Mouse (Mus musculus) heart, postnatal 10 days (tissue): Measurements from ENCODE around the gene Rtkn2. TPM values are rescaled to one million over a fixed set of nuclear protein-coding genes. Genes with fewer than 3 reads are reported as not detected.

ENCODE experiments used
- DNase-seq, 2 experiments: peaks; one replicate each; pipeline ENCODE4 v3.0.0; 2021
- intact Hi-C: fragments of 180-260 bp; cut with DNase I; formaldehyde crosslinking; loops from one replicate; pipeline ENCODE4 v1.15.1; 2025
- total RNA-seq, 2 experiments: library from RNA; stranded (reverse); gene quantifications; 2 replicates each; pipeline ENCODE4 v1.2.3; 2021

The Rtkn2 gene
- total RNA-seq, result 1 to 10 TPM; 1.7 to 1.8 TPM

- peak; percentile 90 to 91 for DNase-seq
- intact Hi-C loops, result loop anchor here (5.0 kb wide), 2 partner anchors 303 to 662 kb away; no protein-coding TSS in a partner anchor
Measured at GRCm38 (mm10) chr10:67979401-67980157, at the start of gene Rtkn2. Rtkn2 (plus strand) TSS chr10:67979570.

- no peak for DNase-seq
- intact Hi-C loops, result no loop called here
Measured at GRCm38 (mm10) chr10:67931328-67931727, 48.0 kb upstream of the Rtkn2 start.

- intact Hi-C loops, result no loop called here
Measured at GRCm38 (mm10) chr10:67932780-67933179, 46.6 kb upstream of the Rtkn2 start.

GRCm38 (mm10) chr10:67936944-67937343 lies 42.4 kb upstream of the Rtkn2 start:
- intact Hi-C loops, result no loop called here
- DNase-seq, result no peak

More at GRCm38 (mm10) chr10:67932780-67933179, 46.6 kb upstream of the Rtkn2 start:
- DNase-seq, result no peak

GRCm38 (mm10) chr10:67937775-67938174 lies 41.6 kb upstream of the Rtkn2 start:
- intact Hi-C loops, result no loop called here
- no peak for DNase-seq

- intact Hi-C loops, result no loop called here
- DNase-seq, result no peak
Measured at GRCm38 (mm10) chr10:67939546-67939945, 39.8 kb upstream of the Rtkn2 start.

GRCm38 (mm10) chr10:67943513-67943912 lies 35.9 kb upstream of the Rtkn2 start:
- intact Hi-C loops, result no loop called here
- no peak for DNase-seq

- intact Hi-C loops, result no loop called here
- no peak for DNase-seq
Measured at GRCm38 (mm10) chr10:67950059-67950748, 29.2 kb upstream of the Rtkn2 start.

GRCm38 (mm10) chr10:67951690-67952089 lies 27.7 kb upstream of the Rtkn2 start:
- intact Hi-C loops, result no loop called here
- no peak for DNase-seq

GRCm38 (mm10) chr10:67955982-67956381 lies 23.4 kb upstream of the Rtkn2 start:
- no peak for DNase-seq
- intact Hi-C loops, result no loop called here

- DNase-seq, result no peak
Measured at GRCm38 (mm10) chr10:67959982-67960381, 19.4 kb upstream of the Rtkn2 start.

GRCm38 (mm10) chr10:67962496-67962895 lies 16.9 kb upstream of the Rtkn2 start:
- intact Hi-C loops, result no loop called here
- no peak for DNase-seq

More at GRCm38 (mm10) chr10:67959982-67960381, 19.4 kb upstream of the Rtkn2 start:
- intact Hi-C loops, result no loop called here

GRCm38 (mm10) chr10:67964060-67964459 lies 15.3 kb upstream of the Rtkn2 start:
- intact Hi-C loops, result no loop called here
- no peak for DNase-seq

- intact Hi-C loops, result no loop called here
- no peak for DNase-seq
Measured at GRCm38 (mm10) chr10:67965251-67965986, 14.0 kb upstream of the Rtkn2 start.

GRCm38 (mm10) chr10:67966102-67966501 lies 13.3 kb upstream of the Rtkn2 start:
- intact Hi-C loops, result no loop called here
- peak; percentile 57 to 65 for DNase-seq

- intact Hi-C loops, result no loop called here
- no peak for DNase-seq
Measured at GRCm38 (mm10) chr10:67966983-67967382, 12.4 kb upstream of the Rtkn2 start.

GRCm38 (mm10) chr10:67971166-67971796 lies 8.1 kb upstream of the Rtkn2 start:
- no peak for DNase-seq
- intact Hi-C loops, result no loop called here

GRCm38 (mm10) chr10:67977271-67977670 lies 2.1 kb upstream of the Rtkn2 start:
- no peak for DNase-seq
- intact Hi-C loops, result no loop called here

GRCm38 (mm10) chr10:67983776-67984175 lies 4.4 kb downstream of the Rtkn2 start:
- intact Hi-C loops, result loop anchor here (1.0 to 5.0 kb wide), 4 partner anchors 112 to 666 kb away; no protein-coding TSS in a partner anchor
- DNase-seq, result no peak

GRCm38 (mm10) chr10:67984271-67984943 lies 5.0 kb downstream of the Rtkn2 start:
- peak; percentile 63 to 73 for DNase-seq
- intact Hi-C loops, result loop anchor here (1.0 to 5.0 kb wide), 4 partner anchors 113 to 667 kb away; no protein-coding TSS in a partner anchor
